Mouse (Mus musculus): ENCODE results near the gene Mapk12.

GRCm38 (mm10) chr15:89137378-89138045 is 3.0 kb downstream of the Mapk12 start:
- no peak for TF ChIP-seq CTCF (IDR thresholded peaks at IDR 0.05; ENCODE audit: low read depth, low read length)
- no peak for TF ChIP-seq POLR2A (IDR thresholded peaks at IDR 0.05; ENCODE audit: extremely low read depth, insufficient read depth, low read length)

All from liver, adult 2 months (tissue).